Mouse (Mus musculus) thymus, adult 2 months (tissue): ENCODE results near the gene Glg1. TPM values are rescaled to one million over a fixed set of nuclear protein-coding genes. Genes with fewer than 3 reads are reported as not detected.

Experiments used
- DNase-seq: peaks from one replicate; pipeline ENCODE4 v3.0.0; 2021
- H3K27ac ChIP-seq: fragments of 200-500 bp; 2 replicates; pipeline ENCODE4 v1.5.1; 2012; ENCODE audit warnings: low read length, control low read depth; ENCODE audit not compliant: control insufficient read depth, insufficient read depth
- H3K27me3 ChIP-seq: fragments of 200-500 bp; 2 replicates; pipeline ENCODE4 v1.6.1; 2012; ENCODE audit warnings: mild to moderate bottlenecking, low read length, moderate library complexity, mixed read lengths; ENCODE audit not compliant: control insufficient read depth, insufficient read depth
- H3K36me3 ChIP-seq: fragments of 200-500 bp; 2 replicates; pipeline ENCODE4 v1.6.1; 2012; ENCODE audit warnings: mild to moderate bottlenecking, low read length, moderate library complexity; ENCODE audit not compliant: control insufficient read depth, insufficient read depth
- H3K4me1 ChIP-seq: fragments of 200-500 bp; replicated peaks from 2 replicates; pipeline ENCODE4 v1.6.1; 2012; ENCODE audit warnings: low read length; ENCODE audit not compliant: control insufficient read depth, insufficient read depth
- H3K4me3 ChIP-seq: fragments of 200-500 bp; 2 replicates; pipeline ENCODE4 v1.5.1; 2012; ENCODE audit warnings: mild to moderate bottlenecking, low read length, control low read depth, moderate library complexity; ENCODE audit not compliant: control insufficient read depth, insufficient read depth
- CTCF ChIP-seq: fragments of 200-500 bp; IDR thresholded peaks from 2 replicates; pipeline ENCODE4 v1.5.1; 2012; ENCODE audit warnings: mild to moderate bottlenecking, control low read depth, low read length, moderate library complexity, borderline replicate concordance; ENCODE audit not compliant: control insufficient read depth, poor library complexity, insufficient read depth; ENCODE audit errors: extremely low read depth
- POLR2A ChIP-seq: fragments of 200-500 bp; IDR thresholded peaks from 2 replicates; pipeline ENCODE4 v1.6.1; 2012; ENCODE audit warnings: mild to moderate bottlenecking, low read length, control low read depth, moderate library complexity; ENCODE audit not compliant: control insufficient read depth, poor library complexity, insufficient read depth; ENCODE audit errors: extremely low read depth
- WGBS: fragments of 180-500 bp; shearing (Covaris S2); methylation state at CpG from one replicate; pipeline ENCODE4 v1.1.7; 2018; 5-methylcytosine and 5-hydroxymethylcytosine counted together
- polyA plus RNA-seq: library from polyadenylated mRNA; depleted of rRNA; stranded (reverse); fragments of >200 nt; gene quantifications from 2 replicates; pipeline ENCODE4 v1.2.3, GENCODE M21; 2012; rRNA removed

The Glg1 gene
- polyA plus RNA-seq, 1 experiment: 45.3 TPM

GRCm38 (mm10) chr8:111114891-111115290 is 144.1 kb downstream of the Glg1 start:
- DNase-seq: no peak
- Histone ChIP-seq H3K27ac (no peak overlapping the region), H3K4me1 (no peaks in the 10 kb centered on the region), H3K4me3 (no peak overlapping the region), H3K27me3 (no peaks in the 10 kb centered on the region), H3K36me3 (peaks cover 58% of the 10 kb centered on the region)
- TF ChIP-seq POLR2A: no peak
- TF ChIP-seq CTCF: no peak
- WGBS: 96% methylated on average over 5 of the region's 5 CpGs

Other genes starting within 250 kb of the Glg1 start
- gene Ddx19b, start 227.5 kb downstream of the Glg1 start, polyA plus RNA-seq: 7.1 and 7.4 TPM in 2 replicates
- gene Aars, start 226.1 kb downstream of the Glg1 start, polyA plus RNA-seq: 27.4 and 29.5 TPM in 2 replicates
- 38.7 and 68.8 TPM in 2 replicates for gene Exosc6, start 202.9 kb downstream of the Glg1 start, polyA plus RNA-seq
- gene Clec18a, start 166.8 kb downstream of the Glg1 start, polyA plus RNA-seq: 0.04 and 0.11 TPM in 2 replicates
- 19.8 and 24.3 TPM in 2 replicates for gene Pdpr, start 164.6 kb downstream of the Glg1 start, polyA plus RNA-seq
- gene Rfwd3, start 41.0 kb upstream of the Glg1 start, polyA plus RNA-seq: 30.9 and 37.7 TPM in 2 replicates
- 0.60 and 0.65 TPM in 2 replicates for gene Mlkl, start 79.0 kb upstream of the Glg1 start, polyA plus RNA-seq
- gene Fa2h, start 134.6 kb upstream of the Glg1 start, polyA plus RNA-seq: 0.73 and 0.87 TPM in 2 replicates